Mouse (Mus musculus) hindbrain, embryonic 14.5 days (tissue): ENCODE measurements around the gene Esrrg. TPM values are rescaled to one million over a fixed set of nuclear protein-coding genes. Genes with fewer than 3 reads are reported as not detected.

Experiments
- ATAC-seq: fragments of 200-750 bp; cut with Nextera tagmentation; 2 replicates; pipeline ENCODE4 v1.8.0; 2017; ENCODE audit warnings: moderate number of reproducible peaks, mild to moderate bottlenecking, moderate TSS enrichment, moderate library complexity; ENCODE audit not compliant: low FRiP score
- DNase-seq: peaks from one replicate; pipeline ENCODE4 v3.0.0-alpha.2; 2015; ENCODE audit warnings: low spot score
- H3K27ac ChIP-seq: fragments of 300-500 bp; sonication (generic); 2 replicates; pipeline ENCODE4 v1.5.1; 2014; ENCODE audit warnings: mild to moderate bottlenecking, moderate library complexity
- H3K27me3 ChIP-seq: fragments of 300-500 bp; sonication (generic); 2 replicates; pipeline ENCODE4 v1.6.1; 2014; ENCODE audit warnings: mild to moderate bottlenecking, low read length, mixed read lengths; ENCODE audit not compliant: control insufficient read depth, insufficient read depth
- H3K36me3 ChIP-seq: fragments of 300-500 bp; sonication (generic); replicated peaks from 2 replicates; pipeline ENCODE4 v1.6.1; 2014; ENCODE audit not compliant: control insufficient read depth, insufficient read depth
- H3K4me1 ChIP-seq: fragments of 300-500 bp; sonication (generic); replicated peaks from 2 replicates; pipeline ENCODE4 v1.6.1; 2014; ENCODE audit warnings: antibody characterized with exemption, low read length, mixed read lengths; ENCODE audit not compliant: control insufficient read depth, insufficient read depth
- H3K4me2 ChIP-seq: fragments of 300-500 bp; sonication (generic); replicated peaks from 2 replicates; pipeline ENCODE4 v1.6.1; 2014; ENCODE audit warnings: mild to moderate bottlenecking, moderate library complexity
- H3K4me3 ChIP-seq: fragments of 300-500 bp; sonication (generic); replicated peaks from 2 replicates; pipeline ENCODE4 v1.5.1; 2014; ENCODE audit warnings: mild to moderate bottlenecking, low read length
- H3K9ac ChIP-seq: fragments of 300-500 bp; sonication (generic); 2 replicates; pipeline ENCODE4 v1.6.1; 2014
- H3K9me3 ChIP-seq: fragments of 300-500 bp; sonication (generic); 2 replicates; pipeline ENCODE4 v1.6.1; 2016; ENCODE audit warnings: low read length; ENCODE audit not compliant: control insufficient read depth
- WGBS: fragments of 180-500 bp; shearing (Covaris S2); extraction: QIAGEN DNeasy Blood & Tissue Kit; methylation state at CpG from one replicate; pipeline ENCODE4 v1.1.7; 2014; 5-methylcytosine and 5-hydroxymethylcytosine counted together
- polyA plus RNA-seq: library from polyadenylated mRNA; unstranded; fragments of >200 nt; fragmentation: Nextera tagmentation; extraction: Ambion mirVana; gene quantifications from 2 replicates; pipeline ENCODE4 v1.2.1, GENCODE M21; 2014

Gene Esrrg
- polyA plus RNA-seq, 1 experiment from 2014 or later: 46.8 TPM

DNA sequence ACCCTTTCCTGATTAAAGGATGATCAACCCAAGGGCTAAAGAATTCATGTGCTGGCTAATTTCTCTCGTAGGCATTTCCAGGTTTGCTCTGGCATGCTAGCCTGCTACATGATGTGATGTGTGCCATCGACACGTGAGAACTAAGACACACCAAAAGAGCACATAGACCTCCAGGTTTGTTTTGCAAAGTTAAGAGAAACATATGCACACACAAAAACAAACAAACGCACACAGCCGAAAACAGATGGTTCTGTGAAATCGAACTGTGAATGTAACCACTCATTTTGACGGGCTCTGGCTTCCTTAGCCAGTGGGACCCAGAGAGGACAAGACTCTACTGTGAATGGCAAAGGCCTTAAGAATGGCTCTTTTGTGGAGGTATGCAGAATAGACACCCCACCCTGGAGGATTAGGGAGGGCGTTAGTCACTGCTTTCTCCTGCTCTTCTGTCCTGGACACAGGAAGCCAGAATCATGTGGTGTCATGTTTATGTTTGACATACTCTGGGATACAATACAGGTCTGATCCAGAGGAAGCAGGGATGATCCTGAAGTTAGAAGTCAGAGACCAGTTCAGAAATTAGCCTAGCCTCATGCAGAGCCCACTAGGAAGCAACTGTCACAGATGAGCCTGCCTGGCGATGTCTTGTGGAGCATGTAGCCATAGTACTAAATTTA, 217.0 kb downstream of the Esrrg start:
- WGBS: 73% methylated on average over 9 of the region's 9 CpGs
- Histone ChIP-seq H3K27ac (no peak overlapping the region), H3K4me2 (no peak overlapping the region), H3K4me1 (peaks cover 5% of the 10 kb centered on the region; the same call in 1 of the 2 replicates), H3K36me3 (no peaks in the 10 kb centered on the region), H3K27me3 (no peaks in the 10 kb centered on the region), H3K9ac (no peak overlapping the region), H3K9me3 (no peaks in the 10 kb centered on the region), H3K4me3 (no peak overlapping the region)
- ATAC-seq: no peak
- DNase-seq: no peak

DNA sequence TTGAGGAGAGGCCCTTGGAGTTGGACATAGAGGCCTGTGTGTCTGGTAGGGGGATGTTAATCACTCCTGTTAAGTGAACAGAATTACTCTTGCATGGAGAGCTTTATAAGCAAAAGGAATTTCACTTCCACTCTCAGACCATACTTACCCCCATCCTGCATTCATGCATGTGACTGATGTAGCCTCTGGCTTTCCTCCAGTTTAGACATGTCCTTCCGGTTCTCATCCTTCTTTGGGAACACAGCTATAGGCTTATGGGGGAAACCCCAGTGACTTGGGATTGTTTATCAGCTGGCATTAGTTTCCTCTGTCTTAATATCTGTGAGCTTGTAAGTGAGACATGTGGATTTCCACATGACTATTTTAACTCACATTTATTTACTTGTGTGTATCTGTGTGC, 217.5 kb downstream of the Esrrg start:
- no peak for DNase-seq
- Histone ChIP-seq H3K4me2 (no peak overlapping the region), H3K9me3 (no peaks in the 10 kb centered on the region), H3K9ac (no peak overlapping the region), H3K27ac (no peak overlapping the region), H3K4me1 (peaks cover 5% of the 10 kb centered on the region; the same call in 1 of the 2 replicates), H3K27me3 (no peaks in the 10 kb centered on the region), H3K36me3 (no peaks in the 10 kb centered on the region), H3K4me3 (no peak overlapping the region)
- no peak for ATAC-seq
- WGBS: 89% methylated on average over 1 of the region's 1 CpGs

GRCm38 (mm10) chr1:187826869-187827268, 218.3 kb downstream of the Esrrg start:
- no peaks in the 10 kb centered on the region for H3K9me3 ChIP-seq
- 84% methylated on average over 5 of the region's 5 CpGs for WGBS
- H3K36me3 ChIP-seq: no peaks in the 10 kb centered on the region
- no peaks in the 10 kb centered on the region for H3K4me1 ChIP-seq
- H3K4me2 ChIP-seq: no peak overlapping the region
- DNase-seq (no peak), ATAC-seq (no peak)
- H3K9ac ChIP-seq: no peak overlapping the region
- H3K27me3 ChIP-seq: no peaks in the 10 kb centered on the region
- no peak overlapping the region for H3K4me3 ChIP-seq
- no peak overlapping the region for H3K27ac ChIP-seq

DNA sequence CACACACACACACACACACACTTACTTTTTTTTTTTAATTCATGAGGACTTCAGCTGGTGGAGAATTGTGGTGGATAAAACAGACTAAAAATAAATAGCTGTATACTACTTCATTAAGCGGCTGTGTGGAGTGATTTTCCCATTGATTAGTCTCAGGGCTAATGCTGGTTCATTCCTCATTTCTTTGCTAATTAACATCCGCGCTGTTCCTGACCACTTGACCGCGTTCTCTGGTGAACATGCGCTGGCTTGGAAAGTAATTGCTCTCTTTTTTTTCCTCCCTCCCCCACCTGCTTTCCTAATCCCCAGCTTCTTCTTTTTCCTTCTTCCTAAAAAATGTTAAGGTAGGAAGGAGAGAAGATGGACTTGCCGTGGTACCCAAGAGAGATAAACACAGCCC, 222.3 kb downstream of the Esrrg start:
- Histone ChIP-seq H3K27ac (no peak overlapping the region), H3K9me3 (no peaks in the 10 kb centered on the region), H3K4me1 (no peaks in the 10 kb centered on the region), H3K9ac (no peak overlapping the region), H3K36me3 (no peaks in the 10 kb centered on the region), H3K4me2 (no peak overlapping the region), H3K27me3 (no peaks in the 10 kb centered on the region), H3K4me3 (no peak overlapping the region)
- ATAC-seq: no peak
- 66% methylated on average over 7 of the region's 7 CpGs for WGBS
- DNase-seq: no peak

GRCm38 (mm10) chr1:187832851-187833250, 224.3 kb downstream of the Esrrg start:
- Histone ChIP-seq H3K9ac (no peak overlapping the region), H3K4me1 (no peaks in the 10 kb centered on the region; the same call in 1 of the 2 replicates), H3K4me2 (no peak overlapping the region), H3K9me3 (no peaks in the 10 kb centered on the region), H3K4me3 (no peak overlapping the region), H3K27me3 (no peaks in the 10 kb centered on the region), H3K36me3 (no peaks in the 10 kb centered on the region), H3K27ac (no peak overlapping the region)
- WGBS: 69% methylated on average over 3 of the region's 3 CpGs
- no peak for DNase-seq
- no peak for ATAC-seq

DNA sequence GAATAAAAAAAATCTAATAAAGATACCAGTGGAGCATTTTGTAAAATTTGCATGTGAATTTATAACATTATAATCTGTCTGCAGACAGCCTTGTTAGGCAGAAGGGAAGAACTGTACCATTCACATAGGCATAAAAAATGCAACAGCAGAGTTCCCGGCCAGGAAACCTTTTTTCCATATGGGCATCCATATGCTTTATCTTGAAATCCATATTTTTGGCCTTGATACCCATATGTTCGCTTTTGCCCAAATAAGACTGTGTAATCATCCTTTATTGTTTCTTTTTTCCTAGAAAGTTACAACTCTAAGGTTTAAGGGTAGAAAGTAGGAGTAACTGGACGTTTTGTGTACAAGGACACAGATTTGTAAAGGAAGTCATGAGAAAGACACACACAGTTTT, 226.0 kb downstream of the Esrrg start:
- no peak overlapping the region for H3K4me2 ChIP-seq
- H3K27me3 ChIP-seq: no peaks in the 10 kb centered on the region
- H3K4me1 ChIP-seq: no peaks in the 10 kb centered on the region; the same call in 1 of the 2 replicates
- DNase-seq (no peak), ATAC-seq (no peak)
- 88% methylated on average over 3 of the region's 3 CpGs for WGBS
- H3K27ac ChIP-seq: no peak overlapping the region
- no peaks in the 10 kb centered on the region for H3K36me3 ChIP-seq
- no peaks in the 10 kb centered on the region for H3K9me3 ChIP-seq
- H3K4me3 ChIP-seq: no peak overlapping the region
- no peak overlapping the region for H3K9ac ChIP-seq

DNA sequence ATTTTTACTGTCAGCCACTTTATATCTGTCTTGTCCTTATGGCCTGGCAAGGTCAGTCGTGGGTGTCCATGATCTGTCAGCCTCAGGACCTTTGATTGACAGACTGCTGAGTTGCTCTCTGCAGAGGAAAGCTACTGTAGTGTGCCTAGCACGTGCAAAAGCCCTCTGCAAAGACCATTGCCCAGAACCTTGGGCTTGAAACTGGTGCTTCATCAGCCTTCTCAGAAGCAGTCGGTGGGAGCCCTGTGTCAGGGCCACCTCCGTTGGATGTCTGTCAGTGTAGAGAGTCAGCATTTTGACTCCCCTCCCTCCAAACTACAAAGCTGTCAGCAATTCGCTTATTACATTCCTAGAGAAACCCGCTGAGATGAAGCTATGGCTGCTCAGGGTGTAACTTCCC, 227.8 kb downstream of the Esrrg start:
- ATAC-seq (no peak), DNase-seq (no peak)
- Histone ChIP-seq H3K27ac (no peak overlapping the region), H3K27me3 (no peaks in the 10 kb centered on the region), H3K36me3 (no peaks in the 10 kb centered on the region), H3K4me3 (no peak overlapping the region), H3K4me1 (no peaks in the 10 kb centered on the region; the same call in 1 of the 2 replicates), H3K9ac (no peak overlapping the region), H3K9me3 (no peaks in the 10 kb centered on the region), H3K4me2 (no peak overlapping the region)
- WGBS: 55% methylated on average over 6 of the region's 6 CpGs

DNA sequence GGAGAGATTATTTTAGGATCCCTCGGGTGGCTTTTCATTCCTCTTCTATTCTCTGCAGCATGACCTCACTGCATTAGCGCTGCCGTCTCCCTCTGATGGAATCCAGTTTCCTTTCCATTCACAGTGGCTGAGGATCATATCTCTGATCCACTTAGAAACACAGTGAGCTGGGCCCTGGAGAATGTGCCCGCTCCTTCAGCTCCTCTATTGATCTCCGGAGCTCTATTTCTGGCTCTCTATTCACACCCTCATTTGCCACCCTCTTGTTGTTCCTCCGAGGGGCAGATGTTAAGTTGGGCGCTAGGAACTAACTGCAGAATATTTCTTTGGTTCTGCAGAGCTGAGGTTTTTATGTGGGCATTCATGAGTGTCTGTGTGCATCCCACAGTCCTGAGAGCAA, 228.3 kb downstream of the Esrrg start:
- Histone ChIP-seq H3K27me3 (no peaks in the 10 kb centered on the region), H3K9ac (no peak overlapping the region), H3K27ac (no peak overlapping the region), H3K4me1 (no peaks in the 10 kb centered on the region; the same call in 1 of the 2 replicates), H3K4me3 (no peak overlapping the region), H3K9me3 (no peaks in the 10 kb centered on the region), H3K4me2 (no peak overlapping the region), H3K36me3 (no peaks in the 10 kb centered on the region)
- DNase-seq (no peak), ATAC-seq (no peak)
- WGBS: 46% methylated on average over 7 of the region's 7 CpGs

DNA sequence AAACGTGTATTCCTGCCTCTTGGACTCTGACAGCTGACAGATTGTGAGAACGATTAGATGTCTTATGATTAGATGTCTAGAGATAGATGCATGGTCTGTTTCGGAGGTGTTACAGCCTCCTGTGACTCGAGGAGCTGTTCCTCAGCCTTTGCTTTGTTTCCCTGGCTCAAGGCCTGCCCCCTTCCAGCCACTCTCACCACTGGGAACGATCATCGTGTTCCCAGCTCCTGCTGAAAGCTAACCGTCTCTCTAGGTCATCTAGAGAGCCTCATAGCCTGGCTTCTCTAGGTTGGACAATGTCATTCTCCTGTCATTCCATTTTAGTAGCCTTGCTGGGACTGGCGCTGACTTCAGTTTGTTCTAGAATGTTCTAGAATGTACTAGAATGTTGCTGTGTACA, 233.0 kb downstream of the Esrrg start:
- ATAC-seq (no peak), DNase-seq (no peak)
- Histone ChIP-seq H3K4me2 (no peak overlapping the region), H3K27me3 (no peaks in the 10 kb centered on the region), H3K4me3 (no peak overlapping the region), H3K4me1 (no peaks in the 10 kb centered on the region; the same call in none of the 2 replicates), H3K9ac (no peak overlapping the region), H3K27ac (no peak overlapping the region), H3K36me3 (no peaks in the 10 kb centered on the region), H3K9me3 (no peaks in the 10 kb centered on the region)
- WGBS: 80% methylated on average over 8 of the region's 8 CpGs

DNA sequence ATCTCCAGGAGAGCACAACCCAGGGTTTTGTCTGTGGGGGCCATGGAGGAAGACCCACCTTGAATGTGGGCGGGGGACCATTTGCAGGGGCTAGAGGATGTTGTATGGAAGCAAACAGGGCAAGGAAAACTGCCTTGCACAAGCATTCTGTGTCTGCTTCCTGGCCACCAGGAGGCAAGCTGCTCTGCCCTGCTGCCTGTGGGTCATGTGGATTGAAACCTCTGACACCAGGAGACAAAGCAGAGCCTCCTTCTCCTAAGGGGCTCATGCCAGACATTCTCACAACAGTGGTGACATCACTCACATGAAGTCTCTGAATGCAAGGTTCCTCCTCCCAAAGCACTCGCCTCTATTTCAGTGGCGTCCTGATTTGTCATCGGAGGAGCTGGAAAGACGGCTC, 234.1 kb downstream of the Esrrg start:
- Histone ChIP-seq H3K4me2 (no peak overlapping the region), H3K36me3 (no peaks in the 10 kb centered on the region), H3K27me3 (no peaks in the 10 kb centered on the region), H3K9ac (no peak overlapping the region), H3K9me3 (no peaks in the 10 kb centered on the region), H3K4me3 (no peak overlapping the region), H3K4me1 (no peaks in the 10 kb centered on the region; the same call in 1 of the 2 replicates), H3K27ac (no peak overlapping the region)
- DNase-seq (no peak), ATAC-seq (no peak)
- 90% methylated on average over 5 of the region's 5 CpGs for WGBS
